Comparison of ENCODE assay signal across 13 mouse cellular contexts in the genomic region with DNA sequence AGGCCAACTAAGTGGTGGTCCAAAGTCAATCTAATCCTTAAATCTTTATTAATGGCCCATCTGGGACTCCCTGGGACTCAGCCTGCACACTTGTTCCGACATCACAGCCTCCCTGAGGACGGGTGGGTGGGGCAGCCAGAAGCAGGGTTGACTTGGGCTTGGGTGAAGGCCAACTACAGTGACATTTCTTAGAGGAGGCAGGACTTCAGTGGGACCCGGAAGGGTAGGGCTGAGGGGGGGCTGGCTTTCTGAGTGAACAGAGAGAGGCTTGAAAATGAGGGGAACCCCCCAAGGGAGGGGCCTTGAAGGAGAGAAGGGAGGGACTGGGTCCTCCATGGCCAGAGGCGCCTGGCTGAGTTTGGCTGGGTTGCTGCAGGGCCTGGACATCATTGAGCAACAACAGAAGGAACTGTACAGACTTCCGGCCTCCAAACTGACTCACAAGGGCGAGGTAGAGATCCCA. TPM values are rescaled to one million over a fixed set of nuclear protein-coding genes. Genes with fewer than 3 reads are reported as not detected.
DNase-seq lines count a peak whose midpoint lies in the region; ATAC-seq and TF ChIP-seq lines count a peak whose summit lies in the region.
"Had no signal": no experiment of that assay in that cellular context is flagged by ENCODE, and none has a peak within 500 bp of the region (broad histone marks: within the 10 kb centered on the region; RNA-seq: fewer than 3 reads in every experiment).

No protein-coding gene starts in this region.

- no peak for TF ChIP-seq EP300 in lung, postnatal 0 days (IDR thresholded peaks at IDR 0.05)

- no peaks in the 10 kb centered on the region for H3K36me3 ChIP-seq in lung, postnatal 0 days (ENCODE audit: insufficient read depth, low read length)
- H3K36me3 ChIP-seq in forebrain, postnatal 0 days (ENCODE audit: insufficient read depth) = no peaks in the 10 kb centered on the region
- H3K36me3 ChIP-seq in forebrain, embryonic 12.5 days (replicated peaks) = no peaks in the 10 kb centered on the region
- H3K36me3 ChIP-seq: limb, embryonic 13.5 days had no signal

- 23% methylated on average over 6 of the region's 6 CpGs for WGBS in lung, postnatal 0 days
- WGBS in forebrain, postnatal 0 days = 70% methylated on average over 6 of the region's 6 CpGs
- 76% methylated on average over 6 of the region's 6 CpGs for WGBS in forebrain, embryonic 12.5 days

- peak; percentile 52 for DNase-seq in adrenal gland, adult 2 months
- no peak for DNase-seq in adrenal gland, adult 18-20 months (ENCODE audit: low spot score in 2 of 2)
- peak; percentile 20 to 76 for DNase-seq in urinary bladder, adult 18-20 months (ENCODE audit: low spot score in 2 of 2)
- no peak for DNase-seq in urinary bladder, postnatal 10 days (ENCODE audit: low spot score)
- DNase-seq in lung, postnatal 0 days (ENCODE audit: low spot score) = peak; percentile 85
- DNase-seq in forebrain, postnatal 0 days = no peak
- no peak for DNase-seq in cerebellum, postnatal 25 days
- DNase-seq: cerebellum, adult 2 months; midbrain, embryonic 14.5 days; right cerebral cortex, adult 18-20 months had no signal

- TF ChIP-seq CTCF in lung, postnatal 0 days (IDR thresholded peaks at IDR 0.05) = no peak
- TF ChIP-seq CTCF in forebrain, postnatal 0 days (IDR thresholded peaks at IDR 0.05; ENCODE audit: low read depth) = no peak

- H3K27me3 ChIP-seq in lung, postnatal 0 days (replicated peaks; ENCODE audit: insufficient read depth, low read length) = no peaks in the 10 kb centered on the region
- H3K27me3 ChIP-seq in forebrain, postnatal 0 days (ENCODE audit: insufficient read depth, low read length) = no peaks in the 10 kb centered on the region
- peaks cover 8% of the 10 kb centered on the region for H3K27me3 ChIP-seq in forebrain, embryonic 12.5 days
- H3K27me3 ChIP-seq: limb, embryonic 13.5 days had no signal

- peak; percentile 87 for ATAC-seq in lung, postnatal 0 days
- no peak for ATAC-seq in forebrain, postnatal 0 days
- ATAC-seq in forebrain, embryonic 12.5 days (ENCODE audit: low FRiP score) = no peak
- ATAC-seq: intestine, embryonic 16.5 days had no signal

- no peak overlapping the region for H3K4me3 ChIP-seq in lung, postnatal 0 days (ENCODE audit: low read depth, low read length)
- H3K4me3 ChIP-seq in forebrain, postnatal 0 days (ENCODE audit: low read depth, low read length) = no peak overlapping the region
- H3K4me3 ChIP-seq in forebrain, embryonic 12.5 days (replicated peaks) = no peak overlapping the region
- H3K4me3 ChIP-seq: limb, embryonic 13.5 days had no signal

- no peaks in the 10 kb centered on the region; the same call in 1 of the 2 replicates for H3K4me1 ChIP-seq in lung, postnatal 0 days (ENCODE audit: insufficient read depth, low read depth, low read length)
- H3K4me1 ChIP-seq in forebrain, postnatal 0 days (ENCODE audit: insufficient read depth) = no peaks in the 10 kb centered on the region
- H3K4me1 ChIP-seq in forebrain, embryonic 12.5 days = no peaks in the 10 kb centered on the region

- no peak overlapping the region for H3K27ac ChIP-seq in lung, postnatal 0 days (ENCODE audit: low read length)
- no peak overlapping the region for H3K27ac ChIP-seq in forebrain, postnatal 0 days (ENCODE audit: low read depth, low read length)
- H3K27ac ChIP-seq in forebrain, embryonic 12.5 days = no peak overlapping the region
- H3K27ac ChIP-seq: limb, embryonic 13.5 days had no signal

- H3K9me3 ChIP-seq in lung, postnatal 0 days (ENCODE audit: low read length) = no peaks in the 10 kb centered on the region
- H3K9me3 ChIP-seq in forebrain, postnatal 0 days (ENCODE audit: low read length) = no peaks in the 10 kb centered on the region
- no peaks in the 10 kb centered on the region for H3K9me3 ChIP-seq in forebrain, embryonic 12.5 days
- H3K9me3 ChIP-seq: limb, embryonic 13.5 days had no signal

- H3K4me2 ChIP-seq in lung, postnatal 0 days (replicated peaks; ENCODE audit: low read depth, low read length) = no peak overlapping the region
- no peak overlapping the region for H3K4me2 ChIP-seq in forebrain, postnatal 0 days (ENCODE audit: low read depth)
- no peak overlapping the region for H3K4me2 ChIP-seq in forebrain, embryonic 12.5 days
- H3K4me2 ChIP-seq: limb, embryonic 13.5 days had no signal

- H3K9ac ChIP-seq in lung, postnatal 0 days (replicated peaks; ENCODE audit: low read depth) = no peak overlapping the region
- H3K9ac ChIP-seq in forebrain, postnatal 0 days = no peak overlapping the region
- no peak overlapping the region for H3K9ac ChIP-seq in forebrain, embryonic 12.5 days
- H3K9ac ChIP-seq: limb, embryonic 13.5 days had no signal

RNA-seq across cellular contexts. Expression of a gene that starts 22.3 kb away (rescaled TPM):
- 1 to 10 TPM in 1 of 2 experiments, under 1 TPM in 1; 0.92 to 1.1 TPM for total RNA-seq in adrenal gland, adult 2 months (2021)
- 3.2 and 3.7 TPM in 2 replicates for polyA plus RNA-seq in adrenal gland, adult 2 months (2012; rRNA removed)
- under 1 TPM; 0.51 to 0.53 TPM for total RNA-seq in adrenal gland, adult 18-20 months (2021)
- not detected in 2 replicates for polyA plus RNA-seq in lung, postnatal 0 days (2015; fragmentation: Nextera tagmentation; extraction: Ambion mirVana)
- total RNA-seq in forebrain, postnatal 0 days (2014; rRNA removed) = not detected in 2 replicates
- 0.05 TPM in 1 of 2 replicates, not detected in the other for polyA plus RNA-seq in forebrain, postnatal 0 days (2015; fragmentation: Nextera tagmentation; extraction: Ambion mirVana)
- 0.06 TPM in 1 of 2 replicates, not detected in the other for polyA plus RNA-seq in forebrain, embryonic 12.5 days (2016; fragmentation: Nextera tagmentation; extraction: Ambion mirVana)
- polyA plus RNA-seq: intestine, embryonic 16.5 days; midbrain, embryonic 14.5 days had no signal

RNA-seq across cellular contexts. Expression of a gene that starts 33.3 kb away (rescaled TPM):
- total RNA-seq in adrenal gland, adult 2 months (2021) = 10 to 100 TPM; 18.7 to 24.9 TPM
- polyA plus RNA-seq in adrenal gland, adult 2 months (2012; rRNA removed) = 87.5 and 105 TPM in 2 replicates
- total RNA-seq in adrenal gland, adult 18-20 months (2021) = 10 to 100 TPM; 20.4 to 23.9 TPM
- 0.21 and 0.33 TPM in 2 replicates for polyA plus RNA-seq in lung, postnatal 0 days (2015; fragmentation: Nextera tagmentation; extraction: Ambion mirVana)
- total RNA-seq in forebrain, postnatal 0 days (2014; rRNA removed) = 195 and 216 TPM in 2 replicates
- 15.8 and 18.3 TPM in 2 replicates for polyA plus RNA-seq in forebrain, postnatal 0 days (2015; fragmentation: Nextera tagmentation; extraction: Ambion mirVana)
- 5.6 and 7.3 TPM in 2 replicates for polyA plus RNA-seq in forebrain, embryonic 12.5 days (2016; fragmentation: Nextera tagmentation; extraction: Ambion mirVana)

Comparison
In these comparisons a context has a peak if more than half of its experiments do, and no peak if none do; other contexts are left out.
1. DNase-seq: peak in adrenal gland, adult 2 months (single experiment), urinary bladder, adult 18-20 months (2 of 2) and lung, postnatal 0 days (single experiment); none in adrenal gland, adult 18-20 months (0 of 2), urinary bladder, postnatal 10 days (single experiment), forebrain, postnatal 0 days (single experiment) and cerebellum, postnatal 25 days (0 of 2).